Mouse (Mus musculus) liver, embryonic 11.5 days (tissue): ENCODE data around the gene Gfod1. TPM values are rescaled to one million over a fixed set of nuclear protein-coding genes. Genes with fewer than 3 reads are reported as not detected.

Experiments
- ATAC-seq: fragments of 200-750 bp; cut with Nextera tagmentation; replicated peaks from 2 replicates; pipeline ENCODE4 v1.8.0; 2017; ENCODE audit warnings: moderate number of reproducible peaks, mild to moderate bottlenecking, moderate TSS enrichment, moderate library complexity; ENCODE audit not compliant: low FRiP score
- DNase-seq: peaks from one replicate; pipeline ENCODE4 v3.0.0-alpha.2; 2017; ENCODE audit warnings: low spot score
- H3K27ac ChIP-seq: fragments of 300-500 bp; sonication (generic); 2 replicates; pipeline ENCODE4 v1.5.1; 2014; ENCODE audit warnings: mild to moderate bottlenecking, low read depth, low read length, control low read depth
- H3K27me3 ChIP-seq: fragments of 300-500 bp; sonication (generic); replicated peaks from 2 replicates; pipeline ENCODE4 v1.6.1; 2014; ENCODE audit warnings: low read length, mixed read lengths; ENCODE audit not compliant: control insufficient read depth, insufficient read depth
- H3K36me3 ChIP-seq: fragments of 300-500 bp; sonication (generic); 2 replicates; pipeline ENCODE4 v1.6.1; 2014; ENCODE audit warnings: mild to moderate bottlenecking, low read length, moderate library complexity, mixed read lengths; ENCODE audit not compliant: control insufficient read depth, insufficient read depth
- H3K4me1 ChIP-seq: fragments of 300-500 bp; sonication (generic); replicated peaks from 2 replicates; pipeline ENCODE4 v1.6.1; 2014; ENCODE audit warnings: low read length, mixed read lengths; ENCODE audit not compliant: control insufficient read depth, insufficient read depth
- H3K4me2 ChIP-seq: fragments of 300-500 bp; sonication (generic); 2 replicates; pipeline ENCODE4 v1.6.1; 2014; ENCODE audit warnings: mild to moderate bottlenecking, control low read depth, moderate library complexity
- H3K4me3 ChIP-seq: fragments of 300-500 bp; sonication (generic); 2 replicates; pipeline ENCODE4 v1.5.1; 2014; ENCODE audit warnings: low read depth, low read length, control low read depth
- H3K9ac ChIP-seq: fragments of 300-500 bp; sonication (generic); 2 replicates; pipeline ENCODE4 v1.6.1; 2014; ENCODE audit warnings: low read depth, low read length, control low read depth
- H3K9me3 ChIP-seq: fragments of 300-500 bp; sonication (generic); 2 replicates; pipeline ENCODE4 v1.6.1; 2016; ENCODE audit warnings: low read length, inconsistent platforms, mixed read lengths; ENCODE audit not compliant: control insufficient read depth
- WGBS: fragments of 180-500 bp; shearing (Covaris S2); extraction: QIAGEN DNeasy Blood & Tissue Kit; methylation state at CpG from one replicate; pipeline ENCODE4 v1.1.7; 2014; 5-methylcytosine and 5-hydroxymethylcytosine counted together
- polyA plus RNA-seq: library from polyadenylated mRNA; unstranded; fragments of >200 nt; fragmentation: Nextera tagmentation; extraction: Ambion mirVana; gene quantifications from 2 replicates; pipeline ENCODE4 v1.2.1, GENCODE M21; 2014

The Gfod1 gene
- polyA plus RNA-seq, 1 experiment from 2014 or later = 0.37 TPM

DNA sequence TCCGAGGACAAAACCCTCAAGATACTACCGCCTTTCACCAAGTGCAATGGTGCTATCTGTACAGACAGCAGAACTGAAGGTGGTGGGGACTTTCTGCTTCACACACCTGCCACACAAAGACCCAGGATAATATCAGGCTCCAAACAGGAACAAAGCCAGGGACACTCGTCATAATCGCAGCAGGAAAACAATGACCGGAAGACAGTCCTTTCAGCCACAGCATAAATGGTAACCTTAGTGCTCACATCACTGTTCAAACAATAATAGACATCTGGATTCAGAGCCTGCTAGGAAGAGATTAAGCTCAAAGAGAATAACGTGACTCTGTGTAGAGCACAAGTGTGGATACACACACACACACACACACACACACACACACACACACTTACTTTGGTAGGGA, 67.3 kb downstream of the Gfod1 start:
- Histone ChIP-seq H3K4me3 (no peak overlapping the region), H3K27ac (peak overlapping the region; percentile 80), H3K4me1 (peaks cover 50% of the 10 kb centered on the region), H3K9me3 (no peaks in the 10 kb centered on the region), H3K9ac (no peak overlapping the region), H3K36me3 (no peaks in the 10 kb centered on the region), H3K27me3 (no peaks in the 10 kb centered on the region; the same call in 1 of the 2 replicates), H3K4me2 (peak overlapping the region; percentile 45)
- DNase-seq (no peak), ATAC-seq (no peak)
- 34% methylated on average over 6 of the region's 6 CpGs for WGBS

DNA sequence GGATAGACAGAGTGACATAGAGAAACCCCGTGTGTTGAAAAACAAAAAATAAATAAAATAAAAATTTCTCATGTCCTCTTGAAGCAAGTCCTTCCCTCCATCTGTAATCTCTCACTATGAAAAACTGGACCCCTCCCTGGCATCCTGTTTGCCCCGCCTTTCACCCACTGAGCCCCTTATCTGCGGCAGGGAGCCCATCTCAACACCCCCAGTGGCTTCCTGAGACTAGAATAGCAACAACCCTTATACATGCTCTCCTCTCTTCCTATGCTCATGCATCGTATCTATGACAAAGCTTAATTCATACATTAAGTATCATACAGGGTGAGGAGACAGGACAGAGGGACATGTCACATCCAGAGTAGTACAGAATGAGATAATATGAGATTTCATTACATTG, 68.0 kb downstream of the Gfod1 start:
- no peaks in the 10 kb centered on the region for H3K36me3 ChIP-seq
- H3K4me3 ChIP-seq = no peak overlapping the region
- ATAC-seq = peak; percentile 69
- H3K9me3 ChIP-seq = no peaks in the 10 kb centered on the region
- peak overlapping the region; percentile 45 for H3K4me2 ChIP-seq
- peaks cover 57% of the 10 kb centered on the region for H3K4me1 ChIP-seq
- no peak for DNase-seq
- H3K9ac ChIP-seq = 0 out of 2 replicates have a peak overlapping the region, but pooled peaks have one; percentile 0
- H3K27ac ChIP-seq = peak overlapping the region; percentile 80
- H3K27me3 ChIP-seq = no peaks in the 10 kb centered on the region; the same call in 1 of the 2 replicates
- WGBS = 29% methylated on average over 4 of the region's 4 CpGs

GRCm38 (mm10) chr13:43235586-43235910, 68.4 kb downstream of the Gfod1 start:
- Histone ChIP-seq H3K9me3 (no peaks in the 10 kb centered on the region), H3K4me1 (peaks cover 60% of the 10 kb centered on the region), H3K27ac (peak overlapping the region; percentile 80), H3K4me2 (peak overlapping the region; percentile 45), H3K27me3 (no peaks in the 10 kb centered on the region; the same call in 1 of the 2 replicates), H3K4me3 (no peak overlapping the region), H3K9ac (0 out of 2 replicates have a peak overlapping the region, but pooled peaks have one; percentile 42), H3K36me3 (no peaks in the 10 kb centered on the region)
- DNase-seq (no peak), ATAC-seq (peak; percentile 90)
- 22% methylated on average over 3 of the region's 3 CpGs for WGBS

GRCm38 (mm10) chr13:43234869-43235585, 68.9 kb downstream of the Gfod1 start:
- H3K27me3 ChIP-seq = no peaks in the 10 kb centered on the region; the same call in 1 of the 2 replicates
- H3K4me3 ChIP-seq = no peak overlapping the region
- no peaks in the 10 kb centered on the region for H3K9me3 ChIP-seq
- no peak for DNase-seq
- H3K9ac ChIP-seq = peak overlapping the region; percentile 42; the same call in 1 of the 2 replicates
- H3K36me3 ChIP-seq = no peaks in the 10 kb centered on the region
- ATAC-seq = peak; percentile 47
- H3K27ac ChIP-seq = peak overlapping the region; percentile 80
- peaks cover 65% of the 10 kb centered on the region for H3K4me1 ChIP-seq
- WGBS = 45% methylated on average over 9 of the region's 9 CpGs
- peak overlapping the region; percentile 45 for H3K4me2 ChIP-seq

DNA sequence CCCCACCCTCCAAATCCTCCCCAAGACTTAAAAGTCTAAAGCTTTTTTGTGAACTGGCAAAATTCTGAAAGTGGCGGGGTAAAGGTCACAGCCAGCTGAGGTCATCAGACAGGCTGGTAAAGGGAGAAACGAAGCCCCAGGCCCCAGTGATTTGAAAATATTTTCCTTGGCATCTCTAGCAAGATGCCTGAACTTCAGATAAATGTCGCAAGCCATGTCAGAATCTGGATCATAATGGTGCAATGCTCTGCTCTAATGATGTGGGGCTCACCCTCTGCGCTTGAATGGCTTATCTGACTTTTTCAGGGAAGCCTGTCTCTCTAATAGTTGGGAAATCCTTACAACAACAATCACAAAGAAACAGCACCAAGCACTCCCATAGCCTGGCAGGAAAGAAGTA, 70.6 kb downstream of the Gfod1 start:
- Histone ChIP-seq H3K4me1 (peaks cover 75% of the 10 kb centered on the region), H3K27me3 (no peaks in the 10 kb centered on the region), H3K9ac (no peak overlapping the region), H3K4me3 (no peak overlapping the region), H3K36me3 (no peaks in the 10 kb centered on the region), H3K27ac (no peak overlapping the region), H3K9me3 (no peaks in the 10 kb centered on the region), H3K4me2 (no peak overlapping the region)
- DNase-seq = no peak
- no peak for ATAC-seq
- WGBS = 52% methylated on average over 4 of the region's 4 CpGs

DNA sequence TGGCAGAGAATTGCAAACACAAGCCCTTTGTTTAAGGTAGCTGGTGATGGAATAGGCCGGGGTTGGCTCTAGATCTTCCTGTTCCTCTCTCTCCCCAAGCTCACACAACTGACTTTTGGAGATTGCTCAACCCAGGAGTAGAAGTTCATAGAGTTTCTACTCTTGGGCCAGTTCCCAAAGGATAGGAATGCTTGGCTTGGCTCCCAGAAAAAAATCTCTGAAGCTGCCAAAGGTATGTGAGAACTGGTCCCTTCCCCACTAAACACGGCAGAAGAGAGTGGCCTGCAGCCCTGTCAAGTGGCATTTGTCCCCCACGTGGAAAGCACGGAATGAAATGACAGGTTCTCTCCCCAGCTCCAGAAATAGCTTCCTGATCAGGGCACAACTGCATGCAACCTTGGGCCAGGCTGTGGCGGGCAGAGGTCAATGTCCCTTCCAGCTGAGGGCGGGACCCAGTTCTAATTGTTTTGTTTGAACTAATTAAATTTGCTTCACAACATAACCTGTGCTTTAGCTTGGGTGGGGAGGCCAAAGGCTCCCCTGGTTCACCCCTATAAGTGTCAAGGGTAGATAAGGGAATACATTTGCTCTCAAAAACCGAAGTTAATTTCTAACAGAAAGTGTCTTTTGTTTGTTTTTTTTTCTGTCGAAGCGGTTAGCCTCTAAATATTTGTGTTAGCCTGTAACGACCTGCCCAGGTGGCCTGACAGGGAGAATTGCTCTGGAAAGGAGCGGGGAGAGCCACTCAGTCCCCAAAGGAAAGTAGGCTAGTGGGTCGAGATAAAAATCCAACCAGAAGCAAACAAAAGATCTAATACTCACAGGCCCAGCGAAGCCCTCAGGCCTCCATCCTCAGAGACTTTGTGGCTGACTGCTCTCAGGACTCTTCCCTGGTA, 71.8 kb downstream of the Gfod1 start:
- no peaks in the 10 kb centered on the region for H3K27me3 ChIP-seq
- DNase-seq = no peak
- WGBS = 37% methylated on average over 13 of the region's 13 CpGs
- no peaks in the 10 kb centered on the region for H3K36me3 ChIP-seq
- no peak overlapping the region for H3K4me2 ChIP-seq
- H3K27ac ChIP-seq = peak overlapping the region; percentile 30
- no peak overlapping the region for H3K4me3 ChIP-seq
- H3K4me1 ChIP-seq = peaks cover 71% of the 10 kb centered on the region
- H3K9ac ChIP-seq = no peak overlapping the region
- ATAC-seq = no peak
- H3K9me3 ChIP-seq = no peaks in the 10 kb centered on the region

DNA sequence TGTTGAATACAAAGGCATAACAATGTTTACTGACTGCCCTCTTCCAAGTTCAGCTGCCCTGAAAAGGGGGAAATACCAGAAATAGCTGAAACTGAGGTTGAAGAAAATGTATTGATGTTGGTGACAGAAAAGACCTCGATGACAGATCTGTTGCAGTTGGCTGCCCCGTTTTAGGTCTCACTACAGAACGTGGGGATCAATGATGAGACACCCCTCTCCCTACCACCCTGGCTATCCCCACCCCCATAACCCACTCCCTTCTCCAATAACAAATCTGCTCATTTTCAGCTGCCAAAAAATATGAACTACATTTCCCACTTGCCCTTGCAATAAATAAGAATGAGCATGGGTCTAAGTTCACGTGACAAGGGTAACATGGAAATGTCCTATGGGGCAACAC, 73.1 kb downstream of the Gfod1 start:
- Histone ChIP-seq H3K27me3 (no peaks in the 10 kb centered on the region), H3K36me3 (no peaks in the 10 kb centered on the region), H3K27ac (no peak overlapping the region), H3K4me2 (no peak overlapping the region), H3K9me3 (no peaks in the 10 kb centered on the region), H3K4me3 (no peak overlapping the region), H3K4me1 (peaks cover 59% of the 10 kb centered on the region), H3K9ac (no peak overlapping the region)
- no peak for DNase-seq
- 40% methylated on average over 4 of the region's 4 CpGs for WGBS
- no peak for ATAC-seq

- H3K9me3 ChIP-seq = no peaks in the 10 kb centered on the region
- DNase-seq = no peak
- WGBS = 65% methylated on average over 6 of the region's 6 CpGs
- H3K4me2 ChIP-seq = peak overlapping the region; percentile 30
- H3K27me3 ChIP-seq = no peaks in the 10 kb centered on the region
- H3K4me3 ChIP-seq = no peak overlapping the region
- ATAC-seq = 0 out of 2 replicates have a peak, but pooled peaks have one; percentile 14
- H3K9ac ChIP-seq = no peak overlapping the region
- peaks cover 53% of the 10 kb centered on the region for H3K4me1 ChIP-seq
- H3K36me3 ChIP-seq = no peaks in the 10 kb centered on the region
- no peak overlapping the region for H3K27ac ChIP-seq
Observed at GRCm38 (mm10) chr13:43230238-43230637, 73.7 kb downstream of the Gfod1 start.
